Mouse (Mus musculus) embryonic facial prominence, embryonic 15.5 days (tissue): Measurements from ENCODE around the gene 6820408C15Rik. TPM values are rescaled to one million over a fixed set of nuclear protein-coding genes. Genes with fewer than 3 reads are reported as not detected.
"Not testable (repeated sequence)": the region's sequence is repeated elsewhere in the genome, so short reads cannot be mapped to it uniquely, and the experiment has no call there.

Source experiments
- ATAC-seq: fragments of 200-750 bp; cut with Nextera tagmentation; 2 replicates; pipeline ENCODE4 v1.8.0; 2017; ENCODE audit warnings: low read depth, moderate TSS enrichment; ENCODE audit not compliant: insufficient number of reproducible peaks, low FRiP score, low TSS enrichment
- H3K27ac ChIP-seq: fragments of 300-500 bp; sonication (generic); replicated peaks from 2 replicates; pipeline ENCODE4 v1.5.1; 2015; ENCODE audit warnings: mild to moderate bottlenecking, inconsistent platforms
- H3K27me3 ChIP-seq: fragments of 300-500 bp; sonication (generic); 2 replicates; pipeline ENCODE4 v1.6.1; 2015; ENCODE audit warnings: inconsistent platforms
- H3K36me3 ChIP-seq: fragments of 300-500 bp; sonication (generic); 2 replicates; pipeline ENCODE4 v1.6.1; 2015; ENCODE audit warnings: mild to moderate bottlenecking, inconsistent platforms
- H3K4me1 ChIP-seq: fragments of 300-500 bp; sonication (generic); 2 replicates; pipeline ENCODE4 v1.6.1; 2015; ENCODE audit warnings: inconsistent platforms
- H3K4me2 ChIP-seq: fragments of 300-500 bp; sonication (generic); replicated peaks from 2 replicates; pipeline ENCODE4 v1.6.1; 2015; ENCODE audit warnings: mild to moderate bottlenecking, inconsistent platforms
- H3K4me3 ChIP-seq: fragments of 300-500 bp; sonication (generic); replicated peaks from 2 replicates; pipeline ENCODE4 v1.5.1; 2015; ENCODE audit warnings: mild to moderate bottlenecking, inconsistent platforms
- H3K9ac ChIP-seq: fragments of 300-500 bp; sonication (generic); 2 replicates; pipeline ENCODE4 v1.6.1; 2015; ENCODE audit warnings: inconsistent platforms
- H3K9me3 ChIP-seq: fragments of 300-500 bp; sonication (generic); replicated peaks from 2 replicates; pipeline ENCODE4 v1.6.1; 2016; ENCODE audit warnings: inconsistent platforms
- WGBS: fragments of 180-500 bp; shearing (Covaris S2); methylation state at CpG from one replicate; pipeline ENCODE4 v1.1.7; 2015; 5-methylcytosine and 5-hydroxymethylcytosine counted together
- polyA plus RNA-seq: library from polyadenylated mRNA; unstranded; fragments of >200 nt; fragmentation: Nextera tagmentation; extraction: Ambion mirVana; gene quantifications from 2 replicates; pipeline ENCODE4 v1.2.1, GENCODE M21; 2015

The 6820408C15Rik gene
- polyA plus RNA-seq, 1 experiment from 2014 or later, result 15.2 TPM

DNA sequence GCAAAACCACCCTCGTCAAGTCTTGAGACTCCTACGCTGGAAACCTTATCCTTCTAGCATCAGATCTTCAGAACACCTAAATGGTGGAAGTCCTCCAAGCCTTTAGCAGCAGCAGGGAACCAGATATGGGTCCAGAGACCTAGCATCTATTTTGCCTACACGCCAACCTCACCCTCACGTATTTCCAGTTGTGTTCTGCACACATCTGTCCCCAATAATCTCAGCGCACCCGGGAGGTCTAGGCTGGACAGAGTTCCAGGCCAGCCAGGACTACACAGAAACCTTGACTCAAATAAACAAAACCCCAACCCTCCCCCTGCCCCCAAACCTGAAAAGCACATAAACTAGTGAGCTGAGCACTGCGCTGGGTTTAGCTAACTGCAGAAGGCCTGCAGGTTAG is 3.9 kb upstream of the 6820408C15Rik start:
- H3K4me3 ChIP-seq, result peak overlapping the region; percentile 63
- WGBS, result 10% methylated on average over 7 of the region's 7 CpGs
- H3K4me1 ChIP-seq, result peaks cover 40% of the 10 kb centered on the region
- no peaks in the 10 kb centered on the region for H3K36me3 ChIP-seq
- 0 out of 2 replicates have a peak, but pooled peaks cover 5% of the 10 kb centered on the region for H3K9me3 ChIP-seq
- no peaks in the 10 kb centered on the region for H3K27me3 ChIP-seq
- peak overlapping the region; percentile 13; the same call in 1 of the 2 replicates for H3K9ac ChIP-seq
- ATAC-seq, result 0 out of 2 replicates have a peak, but pooled peaks have one; percentile 0
- peak overlapping the region; percentile 98 for H3K27ac ChIP-seq
- peak overlapping the region; percentile 81 for H3K4me2 ChIP-seq

DNA sequence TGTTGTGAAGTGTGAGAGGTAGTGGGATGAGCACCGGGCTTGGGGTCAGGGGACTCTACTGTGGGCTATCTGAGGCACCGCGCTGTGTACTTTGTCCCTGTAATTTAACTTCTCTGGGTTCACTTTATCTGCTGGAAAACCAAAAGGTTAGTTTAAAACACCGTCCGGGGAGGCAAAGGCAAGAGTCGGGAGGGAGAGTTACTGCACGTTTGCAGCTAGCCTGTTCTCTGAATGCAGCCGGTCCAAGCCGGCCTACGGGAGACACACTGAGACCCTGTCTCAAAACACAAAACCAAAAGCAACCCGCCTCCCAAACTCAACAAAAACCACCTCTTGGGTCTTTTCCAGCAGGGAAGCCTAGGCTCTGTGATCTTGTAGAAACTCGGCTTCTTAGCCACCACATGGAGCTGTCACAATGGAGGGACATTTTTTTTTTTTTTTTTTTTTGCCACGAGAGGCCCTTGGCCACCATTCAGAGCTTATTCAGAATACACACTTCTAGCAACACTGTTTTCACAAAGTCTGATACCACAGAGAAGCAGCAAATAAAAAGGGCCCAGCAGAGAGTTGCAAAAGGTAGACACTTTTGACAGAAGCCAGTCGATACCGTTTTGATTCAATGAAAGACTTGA is 2.7 kb upstream of the 6820408C15Rik start:
- WGBS, result 4% methylated on average over 15 of the region's 15 CpGs
- ATAC-seq, result no peak

DNA sequence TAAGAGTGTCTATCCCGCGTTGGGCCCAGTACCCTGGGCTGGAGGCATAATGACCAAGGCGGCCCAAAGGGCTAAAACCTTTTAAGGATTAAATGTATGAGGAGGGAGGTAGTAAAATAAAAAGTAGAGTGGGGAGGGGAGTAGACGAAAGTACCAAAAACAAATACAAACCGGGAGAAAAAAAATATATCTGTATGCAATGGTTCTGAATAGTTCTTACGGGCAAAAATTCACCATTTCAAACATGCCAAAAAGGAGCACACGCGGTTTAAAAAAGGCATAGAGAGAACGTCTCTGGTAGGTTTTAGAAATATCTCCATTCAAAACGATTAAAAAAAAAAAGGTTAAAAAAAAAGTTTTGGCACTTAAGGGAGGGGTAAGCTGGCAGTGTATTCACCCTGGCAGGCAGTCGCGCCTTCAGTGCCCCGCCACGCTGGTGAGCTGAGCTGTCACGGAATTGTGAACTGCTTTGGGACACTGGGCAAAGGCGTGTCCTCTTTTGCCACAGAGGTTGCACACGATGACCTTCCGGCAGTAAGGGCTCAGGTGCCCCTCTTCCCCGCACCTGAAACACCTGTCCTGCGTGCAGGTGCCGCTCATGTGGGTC is 2.1 kb upstream of the 6820408C15Rik start:
- Histone ChIP-seq H3K27me3 (no peaks in the 10 kb centered on the region), H3K4me2 (peak overlapping the region; percentile 81), H3K9me3 (0 out of 2 replicates have a peak, but pooled peaks cover 5% of the 10 kb centered on the region), H3K9ac (peak overlapping the region; percentile 96), H3K27ac (peak overlapping the region; percentile 98), H3K4me1 (peaks cover 38% of the 10 kb centered on the region), H3K4me3 (peak overlapping the region; percentile 63), H3K36me3 (no peaks in the 10 kb centered on the region)
- ATAC-seq, result no peak
- 2% methylated on average over 21 of the region's 21 CpGs for WGBS

More for the DNA sequence above, 2.7 kb upstream of the 6820408C15Rik start:
- Histone ChIP-seq H3K36me3 (no peaks in the 10 kb centered on the region), H3K4me1 (peaks cover 38% of the 10 kb centered on the region), H3K4me3 (peak overlapping the region; percentile 63), H3K9me3 (0 out of 2 replicates have a peak, but pooled peaks cover 5% of the 10 kb centered on the region), H3K9ac (peak overlapping the region; percentile 96), H3K4me2 (peak overlapping the region; percentile 81), H3K27ac (peak overlapping the region; percentile 98), H3K27me3 (no peaks in the 10 kb centered on the region)

DNA sequence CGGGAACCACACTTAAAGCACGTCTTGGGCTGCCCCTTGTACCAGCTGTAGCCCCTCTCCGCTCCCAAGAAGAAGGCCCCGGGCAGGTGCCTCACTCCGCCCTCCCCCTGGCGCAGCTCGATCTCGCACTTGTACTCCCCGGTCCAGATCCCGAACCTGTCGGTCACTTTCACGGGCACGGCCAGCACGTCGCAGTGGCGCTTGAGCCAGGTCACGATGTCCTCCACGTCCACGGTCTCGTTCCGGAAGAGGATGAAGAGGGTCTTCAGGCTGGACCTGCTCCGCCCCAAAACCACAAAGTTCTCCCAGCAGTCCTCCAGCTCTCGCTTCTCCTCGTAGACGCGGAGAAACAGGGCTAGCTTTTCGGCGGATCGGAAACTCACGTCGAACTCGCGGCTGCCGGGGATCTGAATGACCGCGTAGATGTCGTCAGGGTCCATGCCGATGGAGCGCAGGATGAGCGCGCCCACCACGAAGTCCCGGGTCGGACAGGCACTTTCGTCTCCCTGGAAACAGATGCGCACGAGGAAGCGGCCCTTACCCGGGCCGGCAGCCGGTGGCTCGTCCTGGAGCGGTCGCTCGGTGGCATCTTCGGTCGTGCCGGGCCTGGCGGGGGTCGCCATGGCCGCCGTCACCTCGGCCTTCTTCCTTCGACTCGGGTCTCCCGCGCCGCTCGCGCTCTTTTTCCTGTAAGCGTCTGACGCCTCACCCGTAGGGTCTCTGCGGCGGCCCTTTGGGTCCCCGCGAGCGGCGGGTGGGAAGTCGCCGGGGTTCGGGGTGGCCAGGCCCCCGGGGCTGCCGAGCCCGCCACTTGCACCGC is 1.4 kb upstream of the 6820408C15Rik start:
- Histone ChIP-seq H3K4me2 (peak overlapping the region; percentile 81), H3K27ac (peak overlapping the region; percentile 98), H3K27me3 (no peaks in the 10 kb centered on the region), H3K9ac (peak overlapping the region; percentile 96), H3K4me3 (peak overlapping the region; percentile 63), H3K36me3 (no peaks in the 10 kb centered on the region), H3K9me3 (0 out of 2 replicates have a peak, but pooled peaks cover 5% of the 10 kb centered on the region), H3K4me1 (peaks cover 38% of the 10 kb centered on the region)
- under 1% methylated on average over 86 of the region's 86 CpGs for WGBS
- ATAC-seq, result no peak

- H3K27ac ChIP-seq, result peak within 1 kb of the TSS; percentile 98
- WGBS, result under 1% methylated on average over 65 of the region's 65 CpGs
- peak within 1 kb of the TSS; percentile 81 for H3K4me2 ChIP-seq
- peak within 1 kb of the TSS; percentile 63 for H3K4me3 ChIP-seq
- H3K9ac ChIP-seq, result peak within 1 kb of the TSS; percentile 96
- ATAC-seq, result peak; percentile 84
- H3K4me1 ChIP-seq, result peaks cover 35% of the 10 kb centered on the region
- 0 out of 2 replicates have a peak, but pooled peaks cover 5% of the 10 kb centered on the region for H3K9me3 ChIP-seq
- no peaks in the 10 kb centered on the region for H3K36me3 ChIP-seq
- no peaks in the 10 kb centered on the region for H3K27me3 ChIP-seq
Measured at GRCm38 (mm10) chr2:152414591-152415165, 709 bp upstream of the 6820408C15Rik start, which contains the start of gene Zcchc3. Zcchc3 (minus strand) TSS chr2:152415027.

DNA sequence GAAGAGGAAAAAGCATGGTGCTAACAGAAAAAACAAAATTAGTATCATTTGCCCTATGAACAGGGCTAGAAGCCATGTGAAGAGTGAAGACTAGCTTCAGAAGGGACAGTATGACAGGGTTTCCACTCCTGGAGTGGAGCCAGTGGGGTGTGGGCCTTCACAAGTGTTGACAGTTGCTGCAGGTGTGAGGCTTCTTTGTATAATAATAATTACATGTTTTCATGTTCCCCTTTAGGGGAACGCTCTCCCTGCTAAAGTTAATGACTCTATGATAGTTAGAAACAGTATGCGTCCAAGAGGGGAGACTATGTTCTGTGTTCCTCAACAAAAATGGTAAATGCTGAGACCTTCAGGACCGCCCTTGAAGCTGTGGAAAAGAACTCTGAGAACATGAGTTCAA is 399 bp downstream of the 6820408C15Rik start:
- peak overlapping the region; percentile 81 for H3K4me2 ChIP-seq
- ATAC-seq, result no peak
- H3K27me3 ChIP-seq, result no peaks in the 10 kb centered on the region
- 0 out of 2 replicates have a peak, but pooled peaks cover 5% of the 10 kb centered on the region for H3K9me3 ChIP-seq
- H3K9ac ChIP-seq, result no peak overlapping the region
- H3K36me3 ChIP-seq, result no peaks in the 10 kb centered on the region
- peak overlapping the region; percentile 63; the same call in 1 of the 2 replicates for H3K4me3 ChIP-seq
- peak overlapping the region; percentile 98 for H3K27ac ChIP-seq
- H3K4me1 ChIP-seq, result peaks cover 26% of the 10 kb centered on the region
- 87% methylated on average over 3 of the region's 3 CpGs for WGBS

- H3K9me3 ChIP-seq, result no peaks in the 10 kb centered on the region
- H3K27me3 ChIP-seq, result no peaks in the 10 kb centered on the region
- no peak overlapping the region for H3K27ac ChIP-seq
- peaks cover 8% of the 10 kb centered on the region; the same call in 1 of the 2 replicates for H3K4me1 ChIP-seq
- WGBS, result 6% methylated on average over 12 of the region's 12 CpGs
- H3K4me3 ChIP-seq, result peak overlapping the region; percentile 10; the same call in 1 of the 2 replicates
- ATAC-seq, result no peak
- peak overlapping the region; percentile 32 for H3K4me2 ChIP-seq
- no peak overlapping the region for H3K9ac ChIP-seq
- no peaks in the 10 kb centered on the region for H3K36me3 ChIP-seq
Measured at GRCm38 (mm10) chr2:152427493-152427892, 12.1 kb downstream of the 6820408C15Rik start.

GRCm38 (mm10) chr2:152428481-152428880 is 13.1 kb downstream of the 6820408C15Rik start:
- not testable (repeated sequence) for H3K9me3 ChIP-seq, ATAC-seq, H3K9ac ChIP-seq, H3K36me3 ChIP-seq, H3K4me2 ChIP-seq, H3K4me1 ChIP-seq, H3K27me3 ChIP-seq, H3K4me3 ChIP-seq, H3K27ac ChIP-seq
- 83% methylated on average over 2 of the region's 2 CpGs for WGBS

DNA sequence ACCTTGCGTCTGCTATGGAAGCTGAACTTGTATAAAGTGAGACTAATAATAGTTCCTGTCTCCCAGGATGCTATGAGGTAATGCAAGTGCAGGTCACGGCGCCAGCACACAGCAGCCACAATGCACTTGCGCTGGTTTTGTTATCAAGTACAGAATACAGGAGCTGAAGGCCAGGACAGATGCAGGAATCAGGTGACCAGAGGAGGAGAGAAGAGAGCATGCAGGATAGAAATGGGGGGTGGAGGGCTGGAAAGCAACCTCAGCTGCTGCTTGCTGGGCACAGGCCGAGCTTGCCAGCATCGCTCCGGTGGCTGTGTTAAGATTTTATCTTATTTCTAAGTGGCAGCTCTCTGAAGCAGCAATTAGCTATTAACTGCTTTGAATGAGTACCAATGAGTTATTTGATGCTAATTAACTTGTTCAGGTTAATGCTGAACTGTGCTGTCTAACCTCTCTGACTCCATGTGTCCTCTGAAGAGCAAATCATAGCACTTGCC is 21.1 kb downstream of the 6820408C15Rik start:
- no peak for ATAC-seq
- Histone ChIP-seq H3K27me3 (no peaks in the 10 kb centered on the region), H3K9ac (no peak overlapping the region), H3K27ac (no peak overlapping the region), H3K4me2 (no peak overlapping the region), H3K9me3 (no peaks in the 10 kb centered on the region), H3K36me3 (no peaks in the 10 kb centered on the region), H3K4me3 (no peak overlapping the region), H3K4me1 (peaks cover 8% of the 10 kb centered on the region; the same call in 1 of the 2 replicates)
- WGBS, result 72% methylated on average over 7 of the region's 7 CpGs

DNA sequence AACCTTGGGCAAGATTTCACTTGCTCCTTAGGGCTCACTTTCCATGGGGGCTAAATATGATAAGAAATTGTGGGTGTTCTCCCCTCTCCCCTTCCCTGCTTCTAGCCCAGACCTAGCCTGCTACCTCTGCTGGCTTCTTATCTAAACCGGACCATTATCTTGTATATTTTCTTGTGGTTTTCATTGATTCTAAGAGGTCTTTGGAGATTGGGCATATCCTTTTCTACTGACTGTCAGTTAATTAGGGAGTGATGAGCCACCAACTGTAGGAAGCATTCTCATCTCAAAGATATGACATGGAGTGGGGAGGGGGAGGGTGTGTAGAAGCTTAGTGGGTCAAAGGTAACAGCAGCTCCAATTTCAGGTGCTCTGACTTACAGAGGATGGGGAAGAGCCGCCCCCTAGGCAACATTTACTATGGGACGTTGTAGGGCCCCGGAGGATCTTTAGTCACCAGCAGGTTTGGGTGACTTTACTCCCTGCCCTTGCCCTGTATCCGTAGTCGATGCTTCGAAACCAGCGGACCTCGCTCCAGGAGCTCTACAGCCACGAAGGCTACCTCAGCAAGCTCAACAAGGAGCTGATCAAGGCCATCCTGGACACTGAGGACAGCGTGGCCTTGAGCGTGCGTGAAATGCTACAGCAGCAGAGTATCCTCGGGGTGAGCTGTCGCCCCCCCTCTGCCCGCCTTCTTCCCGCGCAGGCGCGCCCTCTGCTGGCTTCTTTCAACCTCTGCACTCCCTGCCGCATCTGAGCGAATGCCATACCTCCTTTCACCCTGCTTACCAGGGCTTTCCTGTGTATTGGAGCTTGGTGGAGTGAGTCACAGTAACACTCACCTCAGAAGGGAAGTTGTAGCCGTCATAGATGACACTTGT is 21.8 kb downstream of the 6820408C15Rik start:
- H3K9me3 ChIP-seq, result no peaks in the 10 kb centered on the region
- peak overlapping the region; percentile 44; the same call in 1 of the 2 replicates for H3K9ac ChIP-seq
- H3K4me3 ChIP-seq, result peak overlapping the region; percentile 37
- H3K27ac ChIP-seq, result no peak overlapping the region
- H3K36me3 ChIP-seq, result no peaks in the 10 kb centered on the region
- ATAC-seq, result peak; percentile 72; the same call in 1 of the 2 replicates
- H3K27me3 ChIP-seq, result no peaks in the 10 kb centered on the region
- H3K4me1 ChIP-seq, result peaks cover 8% of the 10 kb centered on the region; the same call in 1 of the 2 replicates
- peak overlapping the region; percentile 78 for H3K4me2 ChIP-seq
- 3% methylated on average over 23 of the region's 23 CpGs for WGBS
